Mouse (Mus musculus) testis, adult 2 months (tissue): ENCODE data around the gene Myh10. TPM values are rescaled to one million over a fixed set of nuclear protein-coding genes. Genes with fewer than 3 reads are reported as not detected.

Experiments
- H3K27ac ChIP-seq: fragments of 200-500 bp; 2 replicates; pipeline ENCODE4 v1.5.1; 2012; ENCODE audit warnings: low read depth, low read length; ENCODE audit not compliant: control insufficient read depth, insufficient read depth
- H3K27me3 ChIP-seq: fragments of 200-500 bp; 2 replicates; pipeline ENCODE4 v1.6.1; 2012; ENCODE audit warnings: mild to moderate bottlenecking, low read length, moderate library complexity; ENCODE audit not compliant: control insufficient read depth, insufficient read depth
- H3K36me3 ChIP-seq: fragments of 200-500 bp; 2 replicates; pipeline ENCODE4 v1.6.1; 2012; ENCODE audit warnings: mild to moderate bottlenecking, low read length; ENCODE audit not compliant: control insufficient read depth, insufficient read depth
- H3K4me1 ChIP-seq: fragments of 200-500 bp; 2 replicates; pipeline ENCODE4 v1.6.1; 2012; ENCODE audit warnings: low read length; ENCODE audit not compliant: control insufficient read depth, insufficient read depth
- H3K4me3 ChIP-seq: fragments of 200-500 bp; 2 replicates; pipeline ENCODE4 v1.5.1; 2012; ENCODE audit warnings: low read depth, mild to moderate bottlenecking, low read length, moderate library complexity, mixed read lengths; ENCODE audit not compliant: control insufficient read depth
- CTCF ChIP-seq: fragments of 200-500 bp; IDR thresholded peaks from 2 replicates; pipeline ENCODE4 v1.5.1; 2012; ENCODE audit warnings: low read depth, mild to moderate bottlenecking, inconsistent platforms, low read length, moderate library complexity; ENCODE audit not compliant: control insufficient read depth, insufficient read depth, insufficient replicate concordance
- POLR2A ChIP-seq: fragments of 200-500 bp; IDR thresholded peaks from 2 replicates; pipeline ENCODE4 v1.6.1; 2012; ENCODE audit warnings: low read depth, mild to moderate bottlenecking, inconsistent platforms, low read length, moderate library complexity; ENCODE audit not compliant: control insufficient read depth
- polyA plus RNA-seq: library from polyadenylated mRNA; depleted of rRNA; stranded (reverse); fragments of >200 nt; gene quantifications from 2 replicates; pipeline ENCODE4 v1.2.3, GENCODE M21; 2012

Gene Myh10
- polyA plus RNA-seq, 1 experiment, result 44.2 TPM

DNA sequence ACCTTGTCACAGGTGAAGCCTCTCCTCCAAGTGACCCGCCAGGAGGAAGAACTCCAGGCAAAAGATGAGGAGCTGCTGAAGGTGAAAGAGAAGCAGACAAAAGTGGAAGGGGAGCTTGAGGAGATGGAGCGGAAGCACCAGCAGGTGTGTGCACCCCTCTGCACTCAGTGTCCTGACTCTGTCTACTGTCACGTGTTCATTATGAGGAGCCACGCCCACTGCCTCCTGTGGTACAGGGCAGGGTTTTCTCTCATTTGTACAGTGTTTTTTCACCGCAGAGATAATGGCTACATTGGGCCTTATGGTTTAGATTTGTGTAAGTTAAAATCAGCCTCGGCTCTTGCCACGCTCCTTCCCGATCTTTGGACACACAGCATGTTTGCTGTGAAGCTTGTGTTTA is 94.5 kb downstream of the Myh10 start:
- no peak for TF ChIP-seq CTCF
- no peak for TF ChIP-seq POLR2A
- Histone ChIP-seq H3K4me1 (no peaks in the 10 kb centered on the region), H3K4me3 (no peak overlapping the region), H3K27me3 (no peaks in the 10 kb centered on the region), H3K27ac (no peak overlapping the region), H3K36me3 (peaks cover 9% of the 10 kb centered on the region)

GRCm38 (mm10) chr11:68787222-68787621 is 95.9 kb downstream of the Myh10 start:
- Histone ChIP-seq H3K36me3 (peaks cover 9% of the 10 kb centered on the region), H3K4me3 (no peak overlapping the region), H3K27ac (no peak overlapping the region), H3K4me1 (no peaks in the 10 kb centered on the region), H3K27me3 (no peaks in the 10 kb centered on the region)
- TF ChIP-seq POLR2A, result no peak
- no peak for TF ChIP-seq CTCF

- Histone ChIP-seq H3K36me3 (peaks cover 9% of the 10 kb centered on the region), H3K4me3 (peak overlapping the region; percentile 50), H3K27ac (peak overlapping the region; percentile 86), H3K4me1 (no peaks in the 10 kb centered on the region), H3K27me3 (no peaks in the 10 kb centered on the region)
- no peak for TF ChIP-seq CTCF
- peak; percentile 44; the same call in 1 of the 2 replicates for TF ChIP-seq POLR2A
Observed at GRCm38 (mm10) chr11:68790720-68791119, 99.4 kb downstream of the Myh10 start.

DNA sequence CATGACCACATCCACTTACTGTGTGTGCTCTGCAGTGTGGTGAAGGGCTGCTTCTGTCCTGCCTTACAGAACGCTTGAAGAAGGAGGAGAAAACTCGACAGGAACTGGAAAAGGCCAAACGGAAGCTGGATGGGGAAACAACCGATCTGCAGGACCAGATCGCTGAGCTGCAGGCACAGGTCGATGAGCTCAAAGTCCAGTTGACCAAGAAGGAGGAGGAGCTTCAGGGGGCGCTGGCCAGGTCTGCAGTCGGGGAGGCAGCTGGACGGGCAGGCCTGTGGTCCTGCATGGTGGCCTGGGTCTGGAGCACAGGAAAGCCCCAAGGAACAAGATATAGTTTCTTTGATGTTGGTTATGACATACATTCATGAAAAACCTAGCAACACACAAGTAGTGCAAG is 100.4 kb downstream of the Myh10 start:
- H3K4me1 ChIP-seq, result no peaks in the 10 kb centered on the region
- peak overlapping the region; percentile 25 for H3K4me3 ChIP-seq
- no peak overlapping the region for H3K27ac ChIP-seq
- TF ChIP-seq POLR2A (no peak), CTCF (no peak)
- peaks cover 9% of the 10 kb centered on the region for H3K36me3 ChIP-seq
- H3K27me3 ChIP-seq, result no peaks in the 10 kb centered on the region

GRCm38 (mm10) chr11:68798258-68798657 is 106.9 kb downstream of the Myh10 start:
- Histone ChIP-seq H3K36me3 (peaks cover 10% of the 10 kb centered on the region), H3K4me1 (no peaks in the 10 kb centered on the region), H3K27me3 (no peaks in the 10 kb centered on the region), H3K4me3 (no peak overlapping the region), H3K27ac (no peak overlapping the region)
- TF ChIP-seq POLR2A, result no peak
- TF ChIP-seq CTCF, result no peak

GRCm38 (mm10) chr11:68805148-68805547 is 113.8 kb downstream of the Myh10 start:
- Histone ChIP-seq H3K27ac (no peak overlapping the region), H3K36me3 (peaks cover 5% of the 10 kb centered on the region), H3K27me3 (no peaks in the 10 kb centered on the region), H3K4me1 (no peaks in the 10 kb centered on the region), H3K4me3 (no peak overlapping the region)
- no peak for TF ChIP-seq CTCF
- TF ChIP-seq POLR2A, result no peak

DNA sequence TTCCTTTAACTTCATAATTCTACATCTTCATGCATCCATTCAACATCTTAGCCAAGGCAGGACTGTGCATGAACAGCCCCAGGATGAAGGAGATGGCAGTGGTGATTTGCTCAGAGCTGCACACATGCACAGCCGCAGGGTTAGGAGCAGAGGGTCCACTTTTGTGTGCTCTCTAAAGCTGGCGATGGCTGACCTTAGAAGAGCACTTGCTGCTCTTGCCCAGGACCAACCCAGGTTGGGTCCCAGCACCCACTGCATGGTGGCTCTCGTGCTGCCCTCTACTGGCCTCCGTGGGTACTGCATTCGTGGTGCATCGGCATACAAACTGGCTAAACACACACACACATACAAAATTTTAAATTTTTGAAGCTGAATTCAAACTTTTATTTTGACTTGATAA is 116.4 kb downstream of the Myh10 start:
- peaks cover 5% of the 10 kb centered on the region for H3K36me3 ChIP-seq
- H3K4me3 ChIP-seq, result no peak overlapping the region
- H3K27ac ChIP-seq, result no peak overlapping the region
- TF ChIP-seq POLR2A, result no peak
- peak; percentile 91; the same call in 1 of the 2 replicates for TF ChIP-seq CTCF
- H3K4me1 ChIP-seq, result no peaks in the 10 kb centered on the region
- H3K27me3 ChIP-seq, result no peaks in the 10 kb centered on the region

- peaks cover 5% of the 10 kb centered on the region for H3K36me3 ChIP-seq
- no peaks in the 10 kb centered on the region for H3K4me1 ChIP-seq
- H3K27me3 ChIP-seq, result no peaks in the 10 kb centered on the region
- TF ChIP-seq POLR2A (no peak), CTCF (no peak)
- H3K4me3 ChIP-seq, result no peak overlapping the region
- no peak overlapping the region for H3K27ac ChIP-seq
Observed at GRCm38 (mm10) chr11:68811881-68812577, 120.7 kb downstream of the Myh10 start.
